Mouse (Mus musculus) splenic B cell, adult 2 months (primary cell): ENCODE data around the gene Ilf2.

Experiments
- DNase-seq: peaks from one replicate; pipeline ENCODE4 v3.0.0-alpha.2; 2011; ENCODE audit warnings: low read depth, low spot score
- H3K27me3 ChIP-seq: 2 replicates; pipeline ENCODE4 v1.6.1; 2012; ENCODE audit warnings: mild to moderate bottlenecking, low read length, moderate library complexity, mixed read lengths; ENCODE audit not compliant: control insufficient read depth, poor library complexity, insufficient read depth, severe bottlenecking
- H3K36me3 ChIP-seq: 2 replicates; pipeline ENCODE4 v1.6.1; 2012; ENCODE audit warnings: mild to moderate bottlenecking, low read length, moderate library complexity, mixed read lengths; ENCODE audit not compliant: control insufficient read depth, poor library complexity, insufficient read depth, severe bottlenecking

Gene Ilf2

GRCm38 (mm10) chr3:90537141-90537904, 61.4 kb downstream of the Ilf2 start, which contains the start of gene S100a16:
TSS of gene S100a16 (plus strand) at chr3:90537254.
- DNase-seq: no peak
- Histone ChIP-seq H3K36me3 (no peaks in the 10 kb centered on the region), H3K27me3 (no peaks in the 10 kb centered on the region)

GRCm38 (mm10) chr3:90537905-90538296, 62.0 kb downstream of the Ilf2 start:
- no peaks in the 10 kb centered on the region for H3K27me3 ChIP-seq
- no peak for DNase-seq
- no peaks in the 10 kb centered on the region for H3K36me3 ChIP-seq
